Mouse (Mus musculus): ENCODE data around the gene Krtap4-7. TPM values are rescaled to one million over a fixed set of nuclear protein-coding genes. Genes with fewer than 3 reads are reported as not detected.
"Not testable (repeated sequence)": the region's sequence is repeated elsewhere in the genome, so short reads cannot be mapped to it uniquely, and the experiment has no call there.

The Krtap4-7 gene
- not detected in 2 replicates for total RNA-seq (2014; fragmentation: Nextera tagmentation)
- total RNA-seq (2017) = not detected in 2 replicates

DNA sequence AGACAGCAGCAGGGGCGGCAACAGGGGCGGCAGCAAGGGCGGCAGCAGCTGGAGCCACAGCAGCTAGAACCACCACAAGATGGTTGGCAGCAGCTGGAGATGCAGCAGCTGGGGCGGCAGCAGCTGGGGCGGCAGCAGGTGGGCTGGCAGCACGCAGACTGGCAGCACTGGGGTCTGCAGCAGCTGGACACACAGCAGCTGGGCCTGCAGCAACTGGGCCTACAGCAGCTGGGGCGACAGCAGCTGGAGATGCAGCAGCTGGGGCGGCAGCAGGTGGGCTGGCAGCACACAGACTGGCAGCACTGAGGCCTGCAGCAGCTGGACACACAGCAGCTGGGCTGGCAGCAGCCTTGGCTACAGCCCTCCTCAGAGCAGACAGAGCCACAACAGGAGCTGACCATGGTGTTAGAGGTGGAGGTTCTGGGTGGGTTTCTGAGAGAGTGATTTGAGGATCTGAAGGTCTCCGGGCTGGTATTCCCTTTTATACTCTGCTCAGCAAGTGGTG lies at the start of gene Krtap4-7:
Gene Krtap4-7 (minus strand): TSS at position 455 of the 505 bp plus-strand sequence.
- ATAC-seq (replicated peaks; ENCODE audit: poor library complexity, severe bottlenecking) = not testable (repeated sequence)

DNA sequence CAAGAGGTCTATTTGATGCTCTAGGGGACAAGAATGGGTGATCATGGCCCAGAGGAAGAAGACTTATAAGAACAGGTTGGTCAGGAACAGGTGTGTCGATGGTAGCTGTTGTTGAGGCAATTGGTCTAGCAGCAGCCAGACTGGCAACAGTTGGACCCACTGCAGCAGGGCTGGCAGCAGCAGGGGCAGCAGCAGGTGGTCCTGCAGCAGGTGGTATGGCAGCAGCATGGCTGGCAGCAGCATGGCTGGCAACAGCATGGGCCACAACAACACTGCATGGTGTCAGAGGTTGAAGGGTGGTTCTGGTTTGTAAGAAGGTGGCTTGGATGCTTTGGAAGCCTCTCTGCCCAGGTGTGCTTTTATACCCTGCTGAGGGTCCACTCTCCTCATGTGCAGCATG lies 46.6 kb upstream of the Krtap4-7 start, which contains the start of gene Gm14190:
Gene Gm14190 (minus strand): TSS at position 278 of the 400 bp plus-strand sequence.
- ATAC-seq (replicated peaks; ENCODE audit: poor library complexity, severe bottlenecking) = no peak

DNA sequence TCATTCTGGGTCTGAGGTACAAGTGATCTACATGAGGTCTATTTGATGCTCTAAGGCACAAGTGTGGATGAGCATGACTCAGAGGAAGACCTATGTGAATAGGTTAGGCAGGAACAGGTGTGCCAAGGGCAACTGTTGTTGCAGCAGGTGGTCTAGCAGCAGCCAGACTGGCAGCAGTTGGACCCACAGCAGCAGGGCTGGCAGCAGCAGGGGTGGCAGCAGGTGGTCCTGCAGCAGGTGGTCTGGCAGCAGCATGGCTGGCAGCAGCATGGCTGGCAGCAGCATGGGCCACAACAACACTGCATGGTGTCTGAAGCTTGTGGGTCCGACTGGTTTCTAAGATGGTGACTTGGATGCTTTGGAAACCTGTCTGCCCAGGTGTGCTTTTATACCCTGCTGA lies 41.3 kb upstream of the Krtap4-7 start:
- ATAC-seq (replicated peaks; ENCODE audit: poor library complexity, severe bottlenecking) = not testable (repeated sequence)

DNA sequence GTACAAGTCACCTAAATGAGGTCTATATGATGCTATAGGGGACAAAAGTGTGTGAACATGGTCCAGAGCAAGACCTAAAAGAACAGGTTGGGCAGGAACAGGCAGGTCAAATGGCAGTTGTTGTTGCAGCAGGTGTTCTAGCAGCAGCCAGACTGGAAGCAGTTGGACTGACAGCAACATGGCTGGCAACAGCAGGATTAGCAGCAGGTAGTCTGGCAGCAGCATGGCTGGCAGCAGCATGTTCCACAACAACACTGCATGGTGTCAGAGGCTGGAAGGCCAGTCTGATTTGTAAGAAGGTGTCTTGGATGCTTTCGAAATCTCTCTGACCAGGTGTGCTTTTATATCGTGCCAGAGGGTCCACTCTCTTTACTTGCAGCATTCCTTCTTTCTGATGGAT lies 39.6 kb upstream of the Krtap4-7 start:
- ATAC-seq (replicated peaks; ENCODE audit: poor library complexity, severe bottlenecking) = no peak

DNA sequence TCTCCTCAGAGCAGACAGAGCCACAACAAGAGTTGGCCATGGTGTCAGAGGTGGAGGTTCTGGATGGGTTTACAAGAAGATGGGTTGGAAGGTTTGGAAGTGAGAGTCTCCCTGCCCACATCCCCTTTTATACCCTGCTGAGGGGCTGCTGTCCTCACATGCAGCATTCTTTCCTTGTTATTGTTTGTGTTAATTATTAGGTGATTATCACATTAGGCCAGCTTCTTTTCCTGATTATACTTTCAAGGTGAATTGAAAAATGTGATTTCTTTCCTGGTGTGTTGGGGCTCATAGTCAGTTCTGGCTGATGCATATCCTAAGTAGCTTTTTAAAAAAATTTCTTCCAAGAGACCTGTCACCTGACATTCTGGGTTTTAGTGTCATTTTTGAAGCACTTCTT lies 22.0 kb upstream of the Krtap4-7 start, which contains the start of gene Krtap4-6:
Gene Krtap4-6 (minus strand): TSS at position 101 of the 400 bp plus-strand sequence.
- no peak for ATAC-seq (replicated peaks; ENCODE audit: poor library complexity, severe bottlenecking)

DNA sequence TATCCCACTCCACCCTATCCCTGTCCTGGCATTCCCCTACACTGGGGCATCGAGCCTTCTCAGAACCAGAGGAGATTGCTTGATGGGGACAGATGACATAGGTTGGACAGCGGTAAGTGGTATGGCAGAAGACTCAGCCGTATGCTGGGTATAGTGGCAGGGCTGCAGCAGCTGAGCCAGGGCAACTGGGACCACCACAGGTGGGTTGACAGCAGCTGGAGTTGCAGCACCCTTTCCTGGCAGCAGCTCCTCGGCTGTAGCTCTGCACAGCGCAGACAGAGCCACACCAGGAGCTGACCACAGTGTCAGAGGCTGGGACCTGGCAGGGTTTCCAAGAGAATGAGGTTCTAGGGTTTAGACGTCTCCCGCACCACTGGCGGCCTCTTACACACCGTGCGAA lies 18.9 kb upstream of the Krtap4-7 start:
- ATAC-seq (replicated peaks; ENCODE audit: poor library complexity, severe bottlenecking) = no peak

DNA sequence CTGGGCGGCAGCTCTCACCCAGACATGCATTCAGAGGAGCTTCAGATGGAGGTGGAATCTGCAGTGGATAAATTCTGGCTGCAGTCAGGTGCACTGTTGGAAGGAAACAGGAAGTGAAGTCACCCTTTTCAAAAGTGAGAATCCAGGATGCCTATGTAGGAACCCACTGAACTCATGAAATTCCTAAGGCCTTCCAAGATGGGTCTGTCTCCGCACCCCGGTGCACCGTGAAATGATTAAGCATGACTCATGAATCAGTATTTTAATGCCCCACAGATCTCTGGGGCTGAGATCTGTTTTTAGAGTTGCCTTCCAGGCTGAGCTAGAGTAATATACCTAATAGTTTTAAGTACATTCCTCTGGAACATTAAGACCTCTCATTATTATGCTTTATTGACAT lies 15.4 kb upstream of the Krtap4-7 start:
- no peak for ATAC-seq (replicated peaks; ENCODE audit: poor library complexity, severe bottlenecking)

DNA sequence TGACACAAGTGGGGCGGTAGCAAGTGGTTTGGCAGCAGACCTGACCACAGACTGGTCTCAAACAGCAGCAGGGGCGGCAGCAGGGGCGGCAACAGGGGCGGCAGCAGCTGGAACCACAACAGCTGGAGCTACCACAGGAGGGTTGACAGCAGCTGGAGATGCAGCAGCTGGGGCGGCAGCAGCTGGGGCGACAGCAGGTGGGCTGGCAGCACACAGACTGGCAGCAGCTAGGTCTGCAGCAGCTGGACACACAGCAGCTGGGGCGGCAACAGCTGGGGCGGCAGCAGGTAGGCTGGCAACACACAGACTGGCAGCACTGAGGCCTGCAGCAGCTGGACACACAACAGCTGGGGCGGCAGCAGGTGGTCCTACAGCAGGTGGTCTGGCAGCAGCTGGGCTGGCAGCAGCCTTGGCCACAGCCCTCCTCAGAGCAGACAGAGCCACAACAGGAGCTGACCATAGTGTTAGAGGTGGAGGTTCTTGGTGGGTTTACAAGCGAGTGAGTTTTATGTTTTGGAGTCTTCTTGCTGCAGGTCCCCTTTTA lies 14.7 kb upstream of the Krtap4-7 start, which contains the start of gene Gm11563:
Gene Gm11563 (minus strand): TSS at position 494 of the 544 bp plus-strand sequence.
- ATAC-seq (replicated peaks; ENCODE audit: poor library complexity, severe bottlenecking) = not testable (repeated sequence)

DNA sequence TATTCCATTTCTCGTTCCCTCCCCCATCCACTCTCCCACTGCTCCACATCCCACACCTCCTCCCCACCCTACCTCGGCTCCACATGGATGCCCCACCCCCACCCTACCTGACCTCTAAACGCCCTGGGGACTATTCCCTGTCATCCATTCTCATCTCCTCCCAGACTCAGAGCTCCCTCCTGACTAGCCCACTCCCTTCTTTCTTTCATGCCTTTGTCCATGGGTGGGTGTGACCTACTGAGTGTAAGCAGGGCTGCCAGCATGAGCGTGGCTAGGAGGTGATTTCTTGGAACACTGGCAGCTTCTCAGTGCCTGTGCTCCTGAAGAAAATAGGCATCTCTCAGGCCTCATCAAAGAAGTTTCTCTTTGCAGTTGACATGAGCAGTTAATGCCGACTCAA lies 13.2 kb upstream of the Krtap4-7 start:
- ATAC-seq (replicated peaks; ENCODE audit: poor library complexity, severe bottlenecking) = no peak

DNA sequence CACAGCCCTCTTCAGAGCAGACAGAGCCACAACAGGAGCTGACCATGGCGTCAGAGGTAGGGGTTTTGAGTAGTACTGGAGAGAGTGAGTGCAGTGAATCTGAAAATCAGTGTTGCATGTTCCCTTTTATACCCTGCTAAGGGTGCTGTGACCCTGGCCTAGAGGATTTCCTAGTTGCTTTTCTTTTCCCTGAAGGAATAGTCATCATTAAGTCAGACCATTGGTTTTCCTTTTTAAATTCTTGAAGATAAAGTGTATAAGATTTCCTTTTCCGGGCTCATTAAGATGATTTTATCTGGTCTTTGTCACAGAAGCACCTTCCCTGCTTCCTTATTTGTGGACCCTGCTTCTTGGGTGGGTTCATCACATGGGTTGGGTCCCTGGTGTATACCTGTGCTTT lies 6.2 kb upstream of the Krtap4-7 start, which contains the start of gene Gm11555:
Gene Gm11555 (minus strand): TSS at position 101 of the 400 bp plus-strand sequence.
- no peak for ATAC-seq (replicated peaks; ENCODE audit: poor library complexity, severe bottlenecking)

DNA sequence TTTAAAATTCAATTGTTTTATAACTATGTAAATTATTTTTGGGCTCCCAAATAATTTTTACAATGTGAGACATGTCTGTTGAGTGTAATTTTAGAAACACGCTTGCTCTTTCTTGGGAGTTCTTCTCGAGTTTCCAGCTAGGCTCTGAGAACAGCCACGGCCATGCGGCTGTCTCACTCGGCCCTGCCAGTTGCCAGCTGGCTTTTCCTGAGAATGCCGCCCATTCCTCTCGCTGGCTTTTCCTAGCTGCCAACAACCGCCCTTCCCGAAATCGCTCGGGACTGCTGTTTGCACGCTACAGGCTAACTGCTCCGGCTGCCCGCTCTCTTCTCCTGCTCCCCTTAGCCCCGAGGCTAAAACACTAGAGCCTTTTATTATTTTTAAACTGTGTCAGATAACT lies 2.6 kb upstream of the Krtap4-7 start:
- ATAC-seq (replicated peaks; ENCODE audit: poor library complexity, severe bottlenecking) = no peak

DNA sequence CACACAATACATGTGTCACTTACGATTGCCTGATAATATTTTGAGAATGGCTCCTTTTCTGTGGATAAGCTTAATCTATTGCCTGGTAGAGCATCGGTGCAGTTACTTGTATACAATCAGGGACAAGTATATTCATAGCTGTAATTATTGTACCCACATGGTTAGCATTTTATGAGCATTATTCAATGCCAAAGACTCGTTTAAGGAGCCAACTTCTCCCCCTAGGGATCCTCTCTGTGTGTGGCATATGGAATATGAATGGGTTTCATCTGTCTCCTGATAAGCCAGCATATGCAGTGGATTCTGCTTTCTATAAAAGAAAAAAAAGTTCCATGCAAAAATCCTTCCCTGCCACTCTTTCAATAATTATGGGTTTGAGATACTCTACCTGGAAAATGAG lies 462 bp upstream of the Krtap4-7 start:
- no peak for ATAC-seq (replicated peaks; ENCODE audit: poor library complexity, severe bottlenecking)

DNA sequence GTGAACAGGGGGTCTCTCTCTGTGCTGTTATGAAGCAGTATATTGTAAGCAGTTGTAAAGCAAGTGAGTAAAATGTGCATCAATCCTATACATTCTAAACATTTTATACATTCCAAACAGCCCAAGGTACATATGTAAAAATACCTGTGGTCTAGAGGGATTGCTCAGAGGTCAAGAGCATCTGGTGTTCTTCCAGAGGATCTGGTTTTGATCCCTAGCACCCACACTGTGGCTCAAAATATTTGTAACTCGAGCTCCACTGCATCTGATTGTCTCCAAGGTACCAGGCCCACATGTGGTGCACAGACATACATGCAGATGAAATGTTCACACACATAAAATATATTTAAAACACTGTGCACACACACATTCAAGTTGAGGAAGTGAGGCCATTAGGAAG lies 3.0 kb downstream of the Krtap4-7 start:
- no peak for ATAC-seq (replicated peaks; ENCODE audit: poor library complexity, severe bottlenecking)

DNA sequence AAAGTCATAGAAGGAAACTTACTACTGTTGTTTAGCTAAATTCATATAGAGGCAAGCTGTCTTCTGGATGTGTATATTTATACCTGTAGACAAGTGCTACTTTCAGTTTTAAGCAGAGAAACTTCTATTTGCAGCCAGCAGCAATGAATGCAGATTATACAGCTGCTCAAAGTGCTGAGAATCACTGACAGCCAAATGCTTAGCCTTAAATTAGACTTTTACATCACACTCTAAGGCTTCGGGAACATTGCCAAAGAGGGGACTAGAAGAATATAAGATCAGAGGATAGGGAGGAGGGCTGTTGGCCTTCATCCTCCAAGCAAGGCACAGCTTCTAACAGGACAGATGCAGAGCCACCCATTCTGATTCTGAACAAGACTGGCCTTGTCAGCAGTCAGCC lies 6.8 kb downstream of the Krtap4-7 start:
- ATAC-seq (replicated peaks; ENCODE audit: poor library complexity, severe bottlenecking) = no peak

DNA sequence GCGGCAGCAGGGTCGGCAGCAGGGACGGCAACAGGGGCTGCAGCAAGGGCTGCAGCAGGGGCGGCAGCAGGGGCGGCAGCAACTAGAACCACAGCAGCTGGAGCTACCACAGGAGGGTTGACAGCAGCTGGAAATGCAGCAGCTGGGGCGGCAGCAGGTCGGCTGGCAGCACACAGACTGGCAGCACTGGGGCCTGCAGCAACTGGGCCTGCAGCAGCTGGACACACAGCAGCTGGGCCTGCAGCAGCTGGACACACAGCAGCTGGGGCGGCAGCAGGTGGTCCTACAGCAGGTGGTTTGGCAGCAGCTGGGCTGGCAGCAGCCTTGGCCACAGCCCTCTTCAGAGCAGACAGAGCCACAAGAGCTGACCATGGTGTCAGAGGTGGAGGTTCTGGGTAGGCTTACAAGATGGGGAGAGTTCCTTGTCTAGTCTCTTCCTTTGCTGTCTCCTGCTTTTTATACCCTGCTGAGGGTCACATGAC lies 9.2 kb downstream of the Krtap4-7 start, which contains the start of gene Krtap4-2:
Gene Krtap4-2 (minus strand): TSS at position 432 of the 482 bp plus-strand sequence.
- ATAC-seq (replicated peaks; ENCODE audit: poor library complexity, severe bottlenecking) = no peak

DNA sequence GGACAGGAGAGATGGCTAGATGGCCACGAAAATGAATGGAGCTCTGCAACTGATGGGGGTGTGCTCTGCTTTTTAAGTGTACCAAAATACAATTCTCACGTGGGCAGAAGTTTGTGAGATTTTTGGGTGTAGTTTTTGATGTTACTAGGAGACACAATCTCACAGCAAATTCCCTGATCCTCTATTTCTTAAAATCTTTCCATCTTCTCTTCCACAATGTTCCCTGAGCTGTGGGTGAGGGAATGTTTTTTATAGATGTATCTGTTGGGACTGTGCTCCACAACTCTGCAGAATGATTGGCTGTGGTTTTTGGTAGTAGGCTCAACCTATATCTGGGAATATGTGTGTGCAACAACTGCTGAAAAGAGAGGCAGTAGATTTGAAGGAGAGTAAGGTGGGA lies 10.6 kb downstream of the Krtap4-7 start:
- no peak for ATAC-seq (replicated peaks; ENCODE audit: poor library complexity, severe bottlenecking)

DNA sequence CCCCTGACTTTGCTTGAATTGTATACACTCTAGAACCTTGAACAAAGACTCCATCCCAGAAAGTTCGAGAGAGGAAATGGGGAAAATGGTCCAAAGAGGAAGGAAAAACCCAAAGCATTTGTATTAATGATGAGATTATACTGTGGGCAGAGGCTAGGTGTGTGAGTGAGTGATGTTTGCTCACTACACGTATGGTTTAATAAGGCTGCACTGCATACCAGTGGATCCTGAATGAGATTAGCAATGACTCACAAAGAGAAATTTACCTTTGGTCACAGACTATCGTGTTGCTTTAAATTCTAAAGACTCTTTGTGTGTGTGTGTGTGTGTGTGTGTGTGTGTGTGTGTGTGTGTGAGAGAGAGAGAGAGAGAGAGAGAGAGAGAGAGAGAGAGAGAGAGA lies 13.0 kb downstream of the Krtap4-7 start:
- ATAC-seq (replicated peaks; ENCODE audit: poor library complexity, severe bottlenecking) = no peak

DNA sequence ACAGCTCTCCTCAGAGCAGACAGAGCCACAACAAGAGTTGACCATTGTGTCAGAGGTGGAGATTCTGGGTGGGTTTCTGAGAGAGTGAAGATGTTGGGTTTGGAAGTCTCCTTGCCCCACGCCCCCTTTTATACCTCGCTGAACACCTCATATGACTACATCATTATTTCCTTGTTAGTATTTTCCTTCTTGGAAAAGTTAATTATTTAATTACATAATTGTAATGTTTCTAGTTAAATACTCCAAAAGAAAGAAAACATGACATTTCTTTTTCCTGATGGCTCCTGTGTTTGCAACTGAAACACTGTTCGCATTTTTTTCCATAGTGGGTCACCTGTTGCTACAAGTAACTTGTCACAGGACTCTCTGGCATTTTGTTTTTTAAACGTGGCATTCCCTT lies 15.8 kb downstream of the Krtap4-7 start, which contains the start of gene Krtap4-1:
Gene Krtap4-1 (minus strand): TSS at position 101 of the 400 bp plus-strand sequence.
- ATAC-seq (replicated peaks; ENCODE audit: poor library complexity, severe bottlenecking) = no peak

DNA sequence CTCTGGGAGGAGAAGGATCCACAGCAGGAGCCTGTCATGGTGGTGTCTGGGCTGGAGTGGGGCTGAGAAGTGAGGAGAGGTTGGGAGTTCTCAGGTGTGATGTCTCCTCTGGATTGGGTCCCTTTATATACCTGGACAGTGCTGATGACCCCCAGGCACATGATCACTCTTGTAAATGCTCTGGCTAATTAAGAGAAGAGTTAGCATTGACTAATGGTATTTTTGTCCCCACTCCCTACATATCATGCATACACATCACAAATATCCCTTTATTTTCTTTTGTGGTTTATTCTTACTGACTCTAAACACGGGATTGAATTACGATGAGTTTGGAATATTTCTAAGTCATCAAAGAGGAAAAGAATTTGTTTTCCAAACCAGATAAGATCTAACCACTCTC lies 23.6 kb downstream of the Krtap4-7 start, which contains the start of gene Gm11562:
Gene Gm11562 (minus strand): TSS at position 101 of the 400 bp plus-strand sequence.
- no peak for ATAC-seq (replicated peaks; ENCODE audit: poor library complexity, severe bottlenecking)

DNA sequence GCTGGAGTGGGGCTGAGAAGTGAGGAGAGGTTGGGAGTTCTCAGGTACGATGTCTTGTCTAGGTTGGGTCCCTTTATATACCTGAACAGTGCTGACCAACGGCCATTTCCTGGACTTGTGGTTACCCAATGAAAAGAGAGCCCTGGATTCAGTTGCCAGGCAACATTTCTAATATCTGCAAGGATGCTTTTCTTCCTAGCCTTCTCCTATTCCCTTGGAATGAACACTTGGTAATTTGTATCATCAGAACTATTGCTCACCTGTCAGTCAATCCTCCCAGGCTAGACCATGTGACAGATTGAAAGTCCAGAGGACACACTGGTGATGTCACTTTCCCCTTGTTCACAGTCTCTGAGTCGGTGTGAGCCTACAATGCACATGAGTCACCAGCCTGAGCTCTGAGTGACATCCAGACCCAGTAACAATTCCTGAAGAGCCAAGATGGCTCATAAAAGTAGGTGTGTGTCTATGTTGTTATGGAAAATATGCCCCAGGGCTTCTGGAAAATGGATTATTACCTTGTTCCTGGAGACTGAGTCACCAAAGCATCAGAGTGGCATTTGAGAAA lies 29.0 kb downstream of the Krtap4-7 start, which contains the start of gene Krtap2-4:
Gene Krtap2-4 (minus strand): TSS at position 51 of the 568 bp plus-strand sequence.
- ATAC-seq (replicated peaks; ENCODE audit: poor library complexity, severe bottlenecking) = no peak

DNA sequence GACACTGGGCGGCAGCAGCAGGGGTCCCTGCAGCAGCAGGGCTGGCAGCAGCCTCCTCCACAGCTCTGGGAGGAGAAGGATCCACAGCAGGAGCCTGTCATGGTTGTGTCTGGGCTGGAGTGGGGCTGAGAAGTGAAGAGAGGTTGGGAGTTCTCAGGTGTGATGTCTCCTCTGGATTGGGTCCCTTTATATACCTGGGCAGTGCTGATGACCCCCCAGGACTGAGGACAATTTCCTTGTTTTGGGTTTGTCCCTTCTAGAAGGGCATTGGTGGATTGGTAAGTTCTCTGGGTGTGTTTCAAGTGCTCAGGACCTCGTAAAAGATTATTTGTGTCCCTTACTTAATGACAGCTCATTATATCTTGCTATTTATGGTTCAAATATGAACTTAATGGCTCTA lies 33.8 kb downstream of the Krtap4-7 start, which contains the start of gene Gm11937:
Gene Gm11937 (minus strand): TSS at position 101 of the 400 bp plus-strand sequence.
- not testable (repeated sequence) for ATAC-seq (replicated peaks; ENCODE audit: poor library complexity, severe bottlenecking)

All from granulocyte monocyte progenitor cell, adult 5-6 weeks (primary cell).